Mouse (Mus musculus) liver, adult 2 months (tissue): ENCODE data around the gene Mettl21c. TPM values are rescaled to one million over a fixed set of nuclear protein-coding genes. Genes with fewer than 3 reads are reported as not detected.

Experiments used
- DNase-seq: peaks from one replicate; pipeline ENCODE4 v3.0.0-alpha.2; 2011; ENCODE audit warnings: low read depth, low spot score; ENCODE audit errors: extremely low read depth
- H3K27ac ChIP-seq: fragments of 200-500 bp; replicated peaks from 2 replicates; pipeline ENCODE4 v1.5.1; 2012; ENCODE audit warnings: low read depth, mild to moderate bottlenecking, control low read depth, inconsistent platforms, low read length; ENCODE audit not compliant: insufficient read depth
- H3K27me3 ChIP-seq: fragments of 200-500 bp; 2 replicates; pipeline ENCODE4 v1.6.1; 2012; ENCODE audit warnings: mild to moderate bottlenecking, moderate library complexity, low read length, inconsistent platforms; ENCODE audit not compliant: control insufficient read depth, insufficient read depth
- H3K36me3 ChIP-seq: fragments of 200-500 bp; 2 replicates; pipeline ENCODE4 v1.6.1; 2012; ENCODE audit warnings: low read length, inconsistent platforms; ENCODE audit not compliant: control insufficient read depth, insufficient read depth
- H3K4me1 ChIP-seq: fragments of 200-500 bp; 2 replicates; pipeline ENCODE4 v1.6.1; 2011; ENCODE audit warnings: low read length; ENCODE audit not compliant: control insufficient read depth, insufficient read depth
- H3K4me3 ChIP-seq: fragments of 200-500 bp; 2 replicates; pipeline ENCODE4 v1.5.1; 2011; ENCODE audit warnings: low read depth, mild to moderate bottlenecking, control low read depth, low read length, moderate library complexity; ENCODE audit not compliant: insufficient read depth
- H3K79me2 ChIP-seq: fragments of 200-500 bp; 2 replicates; pipeline ENCODE4 v1.6.1; 2012; ENCODE audit warnings: inconsistent platforms, mild to moderate bottlenecking, low read length, moderate library complexity; ENCODE audit not compliant: control insufficient read depth, insufficient read depth
- H3K9ac ChIP-seq: fragments of 200-500 bp; 2 replicates; pipeline ENCODE4 v1.6.1; 2012; ENCODE audit warnings: low read depth, mild to moderate bottlenecking, control low read depth, inconsistent platforms, low read length
- CTCF ChIP-seq: fragments of 200-500 bp; IDR thresholded peaks from 2 replicates; pipeline ENCODE4 v1.5.1; 2011; ENCODE audit warnings: low read depth, low read length, control low read depth
- POLR2A ChIP-seq: fragments of 200-500 bp; IDR thresholded peaks from 2 replicates; pipeline ENCODE4 v1.6.1; 2011; ENCODE audit warnings: low read length, control low read depth; ENCODE audit not compliant: insufficient read depth; ENCODE audit errors: extremely low read depth
- WGBS: fragments of 180-500 bp; shearing (Covaris S2); methylation state at CpG from one replicate; pipeline ENCODE4 v1.1.7; 2018; 5-methylcytosine and 5-hydroxymethylcytosine counted together
- polyA plus RNA-seq: library from polyadenylated mRNA; depleted of rRNA; stranded (reverse); fragments of >200 nt; gene quantifications from 2 replicates; pipeline ENCODE4 v1.2.3, GENCODE M21; 2012; rRNA removed
- total RNA-seq: library from RNA; depleted of rRNA; stranded (reverse); fragments of >200 nt; gene quantifications from 2 replicates; pipeline ENCODE4 v1.2.3, GENCODE M21; 2014; rRNA removed

Mettl21c gene
- total and polyA plus RNA-seq, 2 experiments, result not detected

DNA sequence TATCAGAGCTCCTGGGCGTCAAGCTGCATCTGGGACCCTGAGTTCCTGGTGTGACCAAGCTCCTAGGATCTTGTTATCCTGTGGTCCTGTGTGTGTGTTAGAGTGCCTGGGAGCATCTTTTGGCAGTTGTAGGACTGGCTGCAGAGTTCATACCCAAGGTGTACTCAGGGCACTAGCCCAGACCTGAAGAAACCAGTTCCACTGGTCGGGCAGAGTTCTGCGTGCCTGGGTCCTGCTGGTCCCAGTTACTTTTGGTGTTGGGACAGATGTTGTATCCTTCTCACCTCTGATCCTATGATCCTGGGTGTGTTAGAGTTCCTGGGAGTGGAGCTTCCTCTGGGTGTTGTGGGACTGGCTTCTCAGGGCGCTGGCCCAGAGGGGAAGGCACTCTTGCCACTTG lies 55.5 kb downstream of the Mettl21c start:
- no peak for DNase-seq
- H3K27me3 ChIP-seq, result no peaks in the 10 kb centered on the region
- H3K36me3 ChIP-seq, result peaks cover 37% of the 10 kb centered on the region
- no peaks in the 10 kb centered on the region for H3K4me1 ChIP-seq
- 92% methylated on average over 4 of the region's 4 CpGs for WGBS
- H3K4me3 ChIP-seq, result no peak overlapping the region
- no peak overlapping the region for H3K27ac ChIP-seq
- peaks cover 4% of the 10 kb centered on the region; the same call in 1 of the 2 replicates for H3K79me2 ChIP-seq
- TF ChIP-seq CTCF, result no peak
- TF ChIP-seq POLR2A, result no peak
- no peak overlapping the region for H3K9ac ChIP-seq

Other genes with a start within 250 kb of the Mettl21c start
- 8.5 and 8.9 TPM in 2 replicates for gene Uxs1, start 192.2 kb downstream of the Mettl21c start, total RNA-seq
- 6.7 and 9.5 TPM in 2 replicates for gene Uxs1, start 192.2 kb downstream of the Mettl21c start, polyA plus RNA-seq
- 39.6 and 41.0 TPM in 2 replicates for gene Tpp2, start 86.4 kb downstream of the Mettl21c start, total RNA-seq
- 3.5 and 4.1 TPM in 2 replicates for gene Tpp2, start 86.4 kb downstream of the Mettl21c start, polyA plus RNA-seq
- gene Gm8251, start 41.9 kb upstream of the Mettl21c start, total RNA-seq, result 0.07 and 0.09 TPM in 2 replicates
- not detected in 2 replicates for gene Gm8251, start 41.9 kb upstream of the Mettl21c start, polyA plus RNA-seq
- 7.7 TPM in 2 replicates for gene Tex30, start 82.4 kb upstream of the Mettl21c start, total RNA-seq
- 2.0 and 3.5 TPM in 2 replicates for gene Tex30, start 82.4 kb upstream of the Mettl21c start, polyA plus RNA-seq
- gene Kdelc1, start 98.8 kb upstream of the Mettl21c start, total RNA-seq, result 6.9 and 7.4 TPM in 2 replicates
- gene Kdelc1, start 98.8 kb upstream of the Mettl21c start, polyA plus RNA-seq, result 5.4 and 7.8 TPM in 2 replicates
- gene Bivm, start 98.9 kb upstream of the Mettl21c start, total RNA-seq, result 7.5 and 7.8 TPM in 2 replicates
- gene Bivm, start 98.9 kb upstream of the Mettl21c start, polyA plus RNA-seq, result 5.1 and 6.5 TPM in 2 replicates
- 14.3 and 14.9 TPM in 2 replicates for gene Ercc5, start 127.7 kb upstream of the Mettl21c start, total RNA-seq
- gene Ercc5, start 127.7 kb upstream of the Mettl21c start, polyA plus RNA-seq, result 2.4 and 3.1 TPM in 2 replicates
- gene Mettl21e, start 198.9 kb upstream of the Mettl21c start, total RNA-seq, result not detected in 2 replicates
- not detected in 2 replicates for gene Mettl21e, start 198.9 kb upstream of the Mettl21c start, polyA plus RNA-seq